Mouse (Mus musculus) common myeloid progenitor, adult 5-6 weeks (primary cell): ENCODE measurements at regions not wholly inside any gene's neighbourhood (a gene's known extent, or its start where the extent isn't known, plus 50 kb on each side); places are given as distances from the start of the nearest gene placed in this dataset.

ENCODE experiments used
- ATAC-seq: replicated peaks from 2 replicates; pipeline ENCODE4 v1.8.0; 2016; ENCODE audit warnings: low read depth, mild to moderate bottlenecking, moderate TSS enrichment, inconsistent platforms; ENCODE audit not compliant: poor library complexity, severe bottlenecking

DNA sequence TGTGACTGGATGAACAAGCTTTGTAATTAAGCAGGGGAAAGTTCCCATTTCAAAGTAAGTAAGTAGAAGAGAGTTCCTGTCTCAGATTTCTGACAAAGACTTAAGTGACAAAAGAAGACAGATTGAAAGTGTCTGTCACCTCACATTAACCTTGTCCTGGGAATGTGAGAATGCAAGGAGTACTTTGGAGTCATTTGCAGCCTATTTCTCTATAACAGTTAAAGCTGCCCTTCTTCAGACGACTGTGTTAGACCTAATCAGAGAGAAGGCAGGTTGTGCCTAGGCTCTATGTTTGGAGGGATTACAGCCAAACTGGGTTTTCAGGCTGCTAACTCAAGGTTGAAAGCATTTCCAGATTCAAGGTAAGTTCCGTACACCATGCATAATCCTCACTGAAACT is 446.5 kb downstream of the Pdgfc start:
- no peak for ATAC-seq

DNA sequence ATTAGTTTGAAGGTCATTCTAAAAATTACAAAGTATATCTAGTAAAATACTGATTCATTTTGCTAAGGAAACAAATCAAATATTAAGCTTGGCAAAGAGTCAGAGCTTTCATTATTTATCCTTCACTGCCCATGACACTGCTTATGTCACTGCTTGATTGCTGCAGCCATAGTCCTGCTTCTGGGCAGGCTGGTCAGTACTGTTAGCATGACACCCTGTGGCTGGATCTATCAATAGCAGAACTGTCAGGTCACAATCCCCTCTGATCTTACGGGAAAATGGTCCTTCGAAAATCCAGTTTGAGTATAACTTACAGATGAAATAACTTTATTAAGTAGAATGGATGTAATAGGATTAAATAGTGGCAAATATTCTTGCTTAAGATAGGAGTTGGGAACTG is 447.1 kb downstream of the Pdgfc start:
- no peak for ATAC-seq

DNA sequence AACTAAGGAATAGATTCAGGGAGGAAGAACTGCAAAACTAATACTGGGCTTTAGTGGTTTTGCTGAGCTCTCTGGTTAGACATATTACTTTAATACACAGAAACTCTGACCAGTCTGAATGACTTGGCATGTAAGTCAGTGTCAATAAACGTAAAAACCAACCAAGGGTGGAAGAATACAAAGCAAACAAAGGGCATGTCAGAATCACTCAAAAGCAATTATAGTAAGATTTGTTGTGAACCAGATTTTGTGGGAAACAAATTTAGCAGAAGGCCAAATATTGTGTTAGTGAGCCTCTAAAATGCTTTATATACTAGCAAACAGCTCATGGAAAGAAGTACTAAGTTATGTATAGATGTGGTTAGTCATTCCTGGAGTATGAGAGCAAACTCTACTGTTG is 427.1 kb upstream of the Ctso start:
- no peak for ATAC-seq

DNA sequence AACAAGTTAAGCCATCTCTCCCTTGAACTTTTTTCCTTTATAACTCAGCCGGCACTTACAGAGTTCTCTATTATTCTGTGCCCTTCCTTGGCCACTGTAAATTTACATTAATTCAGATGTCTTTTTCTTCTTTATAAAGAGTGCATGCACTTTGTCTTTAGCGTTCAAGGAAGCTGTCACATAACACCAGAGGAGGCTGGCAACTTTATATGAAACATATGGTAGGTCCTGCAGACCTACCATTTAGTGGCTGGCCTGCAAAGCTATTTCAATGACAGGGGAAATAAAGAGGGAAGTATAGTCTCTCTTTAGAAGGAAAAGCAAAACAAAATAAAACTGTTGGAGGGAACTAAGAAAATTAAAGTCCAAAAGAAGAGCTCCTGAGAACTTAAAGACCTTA is 423.8 kb upstream of the Ctso start:
- ATAC-seq, result no peak

DNA sequence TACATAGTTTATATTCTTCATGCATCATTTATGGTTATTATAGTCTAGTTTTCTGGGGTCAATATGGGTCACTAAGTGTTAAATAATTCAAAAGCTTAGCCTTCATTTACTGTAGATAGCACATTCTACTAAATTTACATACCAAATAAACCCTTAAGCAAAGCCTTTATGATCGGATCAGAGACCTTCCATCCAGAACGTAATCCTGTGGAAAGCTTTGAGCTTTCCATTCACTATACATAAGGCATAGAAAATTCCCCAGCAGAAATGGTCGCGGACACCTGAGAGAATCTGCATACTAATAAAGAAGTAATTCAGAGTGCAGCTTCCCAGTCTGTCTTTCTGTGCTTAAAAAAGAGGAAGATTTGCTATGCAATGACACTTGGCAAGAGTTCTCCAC is 410.6 kb upstream of the Ctso start:
- no peak for ATAC-seq

DNA sequence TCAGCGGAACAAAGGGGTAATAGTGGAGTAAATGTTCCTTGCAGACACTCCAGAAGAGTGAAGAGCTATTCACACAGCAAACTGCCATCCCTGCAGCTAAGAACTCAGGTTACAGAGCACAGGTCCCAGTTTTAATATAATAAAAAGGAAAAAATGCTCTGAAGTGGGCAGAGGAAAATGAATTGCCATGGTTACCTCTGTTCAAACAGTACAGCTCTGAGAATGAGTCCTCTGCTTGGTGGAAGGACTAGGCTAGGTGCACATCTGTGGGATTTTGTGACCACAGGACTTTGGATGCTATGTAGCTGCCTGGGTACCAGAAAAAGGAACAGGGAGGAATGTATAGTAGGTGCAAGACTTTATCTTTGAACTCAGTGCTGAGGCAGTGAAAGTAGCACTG is 401.5 kb upstream of the Ctso start:
- no peak for ATAC-seq

DNA sequence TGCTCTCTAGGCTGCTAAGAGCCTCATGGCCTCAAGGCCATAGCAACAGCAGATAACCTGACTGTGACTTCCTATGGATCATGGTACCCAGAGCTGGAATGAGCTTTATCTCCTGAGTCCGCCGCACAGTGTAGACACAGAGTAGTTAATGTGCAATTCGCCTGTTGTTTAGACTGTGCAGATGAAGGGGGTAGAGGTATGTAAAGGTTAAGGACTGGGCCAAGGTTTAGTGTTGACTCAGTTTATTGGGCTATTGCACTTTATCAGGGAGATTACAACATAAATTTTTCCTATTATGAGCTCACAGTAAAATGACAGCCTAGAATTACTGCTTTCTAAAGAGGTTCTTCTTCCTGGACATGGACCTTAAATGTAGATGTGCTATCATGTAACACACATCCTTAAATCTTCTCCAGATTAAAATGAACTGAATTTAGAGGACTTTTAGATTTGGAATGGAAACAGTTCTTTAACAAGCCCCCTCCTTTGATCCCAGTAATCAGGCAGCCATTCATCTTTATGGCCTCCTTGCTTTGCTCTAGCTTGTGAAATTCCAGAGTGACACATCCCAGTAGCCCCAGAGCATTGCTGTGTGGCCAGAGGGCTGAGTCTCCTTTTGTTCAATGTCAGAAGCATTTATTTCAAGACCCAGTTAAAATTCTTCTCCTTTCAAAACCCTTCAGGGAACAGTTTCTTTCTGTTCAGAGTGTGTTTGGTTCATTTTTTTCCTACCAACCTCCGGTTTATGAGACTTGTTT is 396.8 kb upstream of the Ctso start:
- no peak for ATAC-seq

DNA sequence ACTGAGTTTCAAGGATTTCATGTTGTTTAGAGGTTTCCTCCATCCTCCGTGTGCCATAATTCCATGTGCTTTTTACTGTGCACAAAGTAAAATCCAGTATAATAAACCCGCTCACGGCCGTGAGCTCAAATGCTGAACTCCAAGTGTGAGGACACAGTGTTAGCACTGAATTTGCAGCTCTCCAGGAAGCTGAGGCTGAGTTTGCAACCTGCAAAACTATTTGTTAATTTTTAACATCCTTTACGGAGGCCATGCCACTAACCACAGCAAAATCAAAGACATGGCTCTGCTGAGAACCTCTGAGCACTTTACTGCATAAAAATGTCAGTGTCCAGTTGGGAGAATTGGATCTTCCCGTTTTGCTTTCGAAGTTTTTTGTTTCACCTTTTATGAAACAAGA is 377.6 kb upstream of the Ctso start:
- ATAC-seq, result no peak

DNA sequence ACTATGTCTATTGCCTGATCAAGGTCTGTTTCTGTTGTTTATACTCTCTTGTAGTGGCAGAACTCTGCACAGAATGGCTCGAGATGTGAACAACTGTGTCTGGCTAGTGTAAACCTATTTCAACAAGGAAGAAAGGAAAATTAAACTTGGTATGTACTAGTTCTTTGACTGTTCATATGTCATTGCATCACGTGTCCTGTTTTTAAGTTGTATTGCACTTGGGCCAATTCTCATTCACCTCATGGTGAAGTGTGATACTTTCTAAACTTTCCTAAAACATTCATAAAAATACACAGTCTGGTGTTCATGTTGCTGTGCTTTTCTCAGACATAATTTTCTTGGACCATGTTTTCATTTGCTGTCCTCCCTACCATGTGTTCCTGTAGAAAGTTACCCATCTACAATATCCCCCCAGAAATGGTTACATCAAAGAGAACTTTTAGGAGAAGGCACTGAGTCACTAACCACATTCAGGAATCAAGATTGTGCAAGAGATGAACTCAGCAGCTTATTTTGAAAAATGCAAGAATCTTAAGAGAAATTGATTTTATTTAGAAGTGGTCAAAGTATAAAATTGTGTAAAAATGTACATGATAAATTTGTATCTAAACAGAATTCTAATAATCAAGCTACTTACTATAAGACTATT is 369.7 kb upstream of the Ctso start:
- peak; percentile 77; the same call in 1 of the 2 replicates for ATAC-seq

DNA sequence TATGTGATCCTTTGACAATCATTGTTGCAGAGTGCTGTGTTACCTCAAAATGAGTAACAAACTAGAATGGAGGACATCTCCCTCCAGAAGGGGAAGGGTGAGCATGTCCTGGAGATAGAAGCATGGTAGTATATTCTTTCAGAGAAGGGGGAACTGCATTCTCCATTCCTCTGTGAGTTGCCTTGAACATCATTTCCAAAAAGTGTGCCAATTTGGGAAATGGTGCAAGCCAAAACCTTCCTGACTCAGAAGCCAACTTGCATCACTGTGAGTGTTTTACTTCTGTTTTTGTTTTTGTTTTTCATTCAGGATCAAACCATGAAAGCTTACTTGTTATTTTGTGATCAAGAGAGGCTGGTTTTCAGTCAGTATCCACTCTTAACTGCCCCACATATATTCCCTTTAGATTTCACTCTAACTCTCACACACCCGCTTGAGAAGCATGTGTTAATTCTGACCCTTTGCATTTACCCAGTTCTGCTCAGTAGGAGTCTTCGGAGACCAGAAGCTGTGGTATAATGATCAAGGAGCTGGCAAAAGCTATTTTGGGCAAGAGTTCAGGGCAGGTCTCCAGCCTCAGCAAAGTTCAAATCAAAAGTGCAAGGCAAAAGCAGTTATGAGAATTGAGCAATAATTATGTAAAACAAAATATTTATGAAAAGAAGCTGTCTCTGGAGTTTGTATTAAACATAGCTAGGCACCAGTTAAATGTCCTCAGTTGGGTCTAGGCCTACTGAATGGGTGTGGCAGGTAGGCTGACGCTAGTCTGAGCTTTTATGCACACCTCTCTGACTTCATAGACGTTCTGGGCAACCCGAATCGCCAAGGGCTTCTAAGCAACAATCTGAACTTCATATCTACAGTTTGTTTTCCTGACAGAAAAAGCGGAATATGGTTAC is 368.3 kb upstream of the Ctso start:
- no peak for ATAC-seq

DNA sequence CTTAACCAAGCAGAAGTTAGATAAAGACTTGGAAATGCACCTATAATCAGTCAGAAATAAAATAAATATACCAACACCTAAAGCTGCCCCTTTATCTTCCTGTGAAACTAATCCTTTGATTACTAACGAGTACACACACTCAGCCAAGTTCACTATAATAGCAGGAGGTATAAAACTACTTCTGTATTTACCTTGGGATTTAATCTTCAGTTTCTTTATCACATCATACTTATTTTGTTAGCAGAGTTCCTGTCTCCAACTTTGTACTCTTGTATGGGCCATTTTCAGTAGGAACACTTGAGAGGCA is 367.7 kb upstream of the Ctso start:
- no peak for ATAC-seq

DNA sequence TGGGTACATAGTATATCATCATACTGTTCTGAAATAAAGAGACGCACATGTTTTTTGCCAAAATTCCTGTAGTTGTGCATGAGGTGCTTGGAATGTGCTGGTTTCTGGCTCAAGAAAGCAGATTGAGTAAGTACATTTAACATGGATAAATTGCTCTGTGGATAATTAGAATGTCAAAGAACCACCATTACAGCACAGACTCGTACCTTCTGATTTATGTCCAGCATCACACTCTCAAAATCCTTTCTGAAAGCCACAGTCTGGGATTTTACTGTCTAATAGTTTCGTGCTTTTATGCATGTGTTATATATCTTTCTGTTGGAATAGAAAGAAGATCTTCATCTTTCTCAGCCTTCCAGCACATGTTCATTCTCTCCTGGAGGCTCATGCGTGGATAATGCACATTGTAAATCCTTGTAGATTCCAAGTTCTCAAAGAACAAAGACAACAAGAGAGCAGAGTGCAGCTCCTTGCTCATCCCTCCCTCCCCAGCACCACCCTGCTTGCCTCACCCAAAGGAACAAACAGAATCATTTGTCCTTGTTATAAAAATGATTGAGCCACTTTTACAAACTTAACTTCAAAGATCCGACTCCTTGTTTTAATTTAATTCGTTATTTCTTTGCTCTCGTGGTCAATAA is 348.9 kb upstream of the Ctso start:
- no peak for ATAC-seq

DNA sequence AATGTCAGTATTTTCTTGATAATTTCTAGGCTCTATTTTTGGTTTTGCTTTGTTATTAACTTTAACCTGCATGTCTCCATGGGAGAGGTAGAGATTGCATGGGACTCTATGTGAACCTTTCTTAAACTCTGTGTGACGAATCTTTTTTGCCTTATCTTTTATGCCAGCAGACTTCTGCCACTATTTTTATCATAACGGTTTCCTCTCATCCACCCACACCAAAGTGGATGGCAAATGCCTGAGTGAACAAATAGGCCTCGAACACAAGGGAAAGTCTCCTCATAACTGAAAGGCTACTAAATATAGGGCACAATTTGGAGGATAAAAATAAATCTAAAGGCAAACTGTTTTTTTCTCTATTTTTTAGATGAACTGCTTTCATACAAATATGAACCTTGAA is 343.3 kb upstream of the Ctso start:
- peak; percentile 96 for ATAC-seq

DNA sequence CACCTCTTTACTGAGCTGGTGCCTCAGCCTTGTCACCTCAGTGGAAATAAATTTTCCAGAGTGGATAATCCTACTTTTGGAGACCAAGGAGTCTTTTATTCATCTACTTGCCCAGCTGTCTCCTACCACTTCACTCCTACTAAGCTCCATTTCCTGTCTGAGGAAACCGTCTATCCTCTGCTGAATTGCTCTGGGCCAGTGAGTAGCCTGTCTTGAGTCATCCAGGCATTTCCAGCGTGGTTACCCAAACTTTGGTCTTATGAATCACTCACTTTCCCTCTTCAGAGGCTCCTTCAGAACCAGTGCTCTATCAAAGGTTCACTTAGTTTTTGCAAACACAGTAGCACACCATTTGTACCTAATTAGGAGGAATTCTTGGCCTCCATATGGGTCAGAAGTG is 303.2 kb upstream of the Ctso start:
- ATAC-seq, result no peak

DNA sequence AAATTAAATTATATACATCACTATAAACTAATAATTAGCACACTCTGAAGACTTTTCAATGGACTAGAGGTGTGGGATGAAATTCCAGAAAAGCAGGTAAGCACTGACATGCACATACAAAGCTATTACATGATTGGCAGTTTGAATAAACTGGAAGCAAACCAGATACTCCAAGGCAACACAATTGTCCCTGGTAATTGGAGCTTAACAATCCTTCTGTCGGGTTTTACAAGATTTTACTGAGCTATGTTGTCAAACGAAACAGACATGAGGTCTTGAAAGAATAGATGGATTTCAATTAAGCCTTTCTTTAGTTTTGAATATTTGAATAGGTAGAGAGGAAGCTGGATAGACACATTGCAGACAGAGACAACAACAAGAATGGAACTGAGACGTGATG is 273.9 kb upstream of the Ctso start:
- ATAC-seq, result no peak

DNA sequence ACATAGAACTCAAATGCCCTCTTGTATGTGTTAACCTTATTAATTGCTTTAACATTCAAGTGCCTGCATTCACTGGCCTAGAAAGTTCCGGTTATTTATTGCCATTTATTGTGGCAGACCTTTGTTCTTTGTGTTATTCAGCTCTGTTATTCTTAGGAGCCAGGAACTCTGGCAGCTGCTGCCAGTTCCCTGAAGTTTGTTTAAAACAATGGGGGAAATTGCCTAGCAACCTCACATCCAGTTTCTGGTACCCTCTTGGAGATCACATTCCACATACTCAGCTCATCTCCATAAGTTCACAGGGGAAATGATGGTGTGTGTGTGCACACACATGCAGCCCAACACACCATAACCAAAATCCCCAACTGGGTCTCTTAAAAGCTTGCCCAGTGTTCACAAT is 270.8 kb upstream of the Ctso start:
- ATAC-seq, result no peak

DNA sequence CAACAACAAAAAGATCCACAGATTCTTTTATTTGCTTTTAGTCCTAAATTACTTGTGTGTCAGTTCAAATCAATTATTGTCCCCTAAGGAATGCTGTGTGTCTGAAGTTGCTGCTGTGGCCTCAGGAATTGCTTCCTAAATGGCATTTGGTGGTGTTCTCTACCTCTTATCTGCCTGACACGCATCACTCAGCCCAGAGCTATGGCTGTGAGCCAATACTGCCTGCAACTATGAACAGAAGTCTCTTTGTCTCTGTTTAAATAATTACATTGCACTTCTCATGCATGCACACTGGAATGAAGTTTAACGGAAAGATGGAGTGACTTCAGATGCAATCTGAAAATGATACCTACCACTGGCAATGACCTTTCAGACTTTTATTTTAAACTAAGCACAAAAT is 266.1 kb upstream of the Ctso start:
- ATAC-seq, result no peak

DNA sequence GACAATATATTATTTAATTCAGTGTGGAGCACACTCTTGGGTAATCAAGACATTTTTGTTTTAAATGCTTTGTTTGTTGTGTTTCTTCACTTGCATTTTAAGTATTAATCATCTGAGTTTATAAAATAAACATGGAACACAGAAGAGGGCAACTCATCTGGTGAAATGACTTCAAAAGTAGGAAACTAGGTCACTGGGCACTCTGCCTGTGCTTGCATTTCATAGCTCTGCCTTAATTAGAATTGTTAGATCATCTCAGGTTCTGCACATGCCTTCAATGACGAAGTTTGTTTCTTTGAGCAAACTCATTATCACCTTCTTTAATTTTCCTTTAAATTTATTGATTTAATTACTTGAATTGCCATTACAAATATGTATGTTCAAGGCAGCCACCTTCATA is 255.8 kb upstream of the Ctso start:
- ATAC-seq, result no peak

DNA sequence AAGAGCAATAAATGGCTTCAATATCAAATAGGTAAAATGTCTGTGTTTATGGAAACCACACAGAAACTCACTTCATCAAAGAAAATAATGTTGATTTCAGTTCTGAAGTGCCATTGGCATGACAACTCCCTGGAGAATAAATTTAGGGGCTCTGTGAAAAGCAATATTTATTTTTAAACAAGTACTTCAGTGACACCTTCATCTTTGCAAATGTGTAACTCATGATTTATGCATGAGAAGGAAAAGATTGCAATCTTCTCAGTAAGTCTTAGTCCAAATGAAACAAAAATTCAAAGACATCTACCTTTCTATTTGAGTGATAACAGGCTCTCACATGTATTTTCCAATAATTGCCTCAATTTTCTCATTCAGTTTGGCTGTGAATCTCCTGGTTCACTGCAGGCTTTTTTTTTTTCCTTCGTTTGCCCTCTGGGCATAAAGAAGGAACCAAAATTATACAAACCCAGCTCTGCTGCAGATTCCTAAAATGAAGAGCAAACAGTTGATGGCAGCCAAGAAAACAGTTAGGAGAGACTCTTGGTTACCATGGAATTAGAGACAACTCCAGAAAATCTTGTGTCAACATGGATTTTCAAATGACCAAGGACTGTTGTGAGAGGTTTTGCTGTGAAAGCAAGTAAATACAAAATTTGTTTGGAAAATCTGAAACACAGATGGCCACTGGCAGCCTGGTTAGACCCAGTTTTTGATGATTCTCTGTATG is 230.3 kb upstream of the Ctso start:
- no peak for ATAC-seq

DNA sequence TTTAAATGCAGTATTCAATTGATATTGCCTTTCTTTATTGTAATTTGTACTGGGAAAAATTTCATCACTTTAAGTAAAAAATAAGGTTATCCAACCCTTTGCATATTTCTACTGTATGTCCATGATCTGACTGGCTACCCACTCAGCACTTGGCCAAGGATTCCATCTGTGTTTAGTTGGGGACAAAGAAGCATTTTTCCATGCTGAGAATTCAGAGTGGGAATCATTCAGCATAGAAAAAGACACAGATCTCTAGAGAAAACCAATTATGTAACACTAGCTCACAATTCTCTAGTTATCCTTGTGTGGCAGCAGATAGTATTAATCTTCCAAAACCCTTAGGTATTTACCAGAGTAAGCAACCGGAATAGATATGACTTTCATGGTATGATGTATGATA is 213.5 kb upstream of the Ctso start:
- ATAC-seq, result no peak
